ENCODE assay signal across 8 mouse cellular contexts in the genomic region with DNA sequence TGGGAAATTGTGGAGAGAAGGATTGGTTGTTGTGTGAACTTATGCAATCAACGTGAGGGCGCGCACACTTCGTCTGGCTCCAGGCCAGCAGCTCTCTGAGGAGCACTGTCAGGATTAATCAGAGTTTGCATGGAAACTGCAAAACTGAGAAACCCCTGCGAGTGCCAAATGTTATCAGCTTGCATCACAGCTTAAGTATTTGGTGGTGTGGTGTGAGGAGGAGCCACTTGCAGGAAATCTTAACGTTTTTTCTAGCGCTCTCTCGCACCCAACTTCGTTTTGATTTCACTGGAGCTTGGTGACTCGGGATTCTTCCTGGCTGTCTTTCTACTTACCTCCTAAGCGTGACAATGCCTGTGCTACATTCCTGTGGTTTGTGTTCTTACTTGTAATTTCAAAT.
DNase-seq lines count a peak whose midpoint lies in the region; ATAC-seq lines count a peak whose summit lies in the region.

No protein-coding gene starts in this region.

- no peaks in the 10 kb centered on the region for H3K9me3 ChIP-seq in forebrain, embryonic 14.5 days (replicated peaks; ENCODE audit: control insufficient read depth, low read length)
- no peaks in the 10 kb centered on the region for H3K9me3 ChIP-seq in forebrain, embryonic 11.5 days (ENCODE audit: control insufficient read depth, low read length)

- no peak overlapping the region for H3K9ac ChIP-seq in forebrain, embryonic 14.5 days (ENCODE audit: low read length)
- H3K9ac ChIP-seq in forebrain, embryonic 11.5 days (ENCODE audit: low read length): no peak overlapping the region

- H3K4me1 ChIP-seq in forebrain, embryonic 14.5 days (ENCODE audit: control insufficient read depth, insufficient read depth, low read length): no peaks in the 10 kb centered on the region
- H3K4me1 ChIP-seq in forebrain, embryonic 11.5 days (replicated peaks; ENCODE audit: control insufficient read depth, insufficient read depth, low read length): no peaks in the 10 kb centered on the region

- no peak overlapping the region for H3K4me2 ChIP-seq in forebrain, embryonic 14.5 days (ENCODE audit: low read length)
- no peak overlapping the region for H3K4me2 ChIP-seq in forebrain, embryonic 11.5 days (ENCODE audit: low read depth, low read length, severe bottlenecking)

- no peaks in the 10 kb centered on the region for H3K36me3 ChIP-seq in forebrain, embryonic 14.5 days (ENCODE audit: control insufficient read depth, insufficient read depth, low read length)
- H3K36me3 ChIP-seq in forebrain, embryonic 11.5 days (ENCODE audit: control insufficient read depth, insufficient read depth, low read length): no peaks in the 10 kb centered on the region

- no peak overlapping the region for H3K4me3 ChIP-seq in forebrain, embryonic 14.5 days (ENCODE audit: low read depth, low read length)
- H3K4me3 ChIP-seq in forebrain, embryonic 11.5 days (ENCODE audit: low read depth, low read length): no peak overlapping the region

- no peak overlapping the region for H3K27ac ChIP-seq in forebrain, embryonic 14.5 days (ENCODE audit: low read depth, low read length)
- H3K27ac ChIP-seq in forebrain, embryonic 11.5 days (ENCODE audit: low read depth, low read length): no peak overlapping the region

- peak; percentile 79 for DNase-seq in forebrain, embryonic 14.5 days (ENCODE audit: low spot score)
- no peak for DNase-seq in forebrain, embryonic 11.5 days (ENCODE audit: low spot score)
- peak; percentile 99 for DNase-seq in NIH3T3 (ENCODE audit: low read depth)
- DNase-seq in gastrocnemius, postnatal 4 days (ENCODE audit: low spot score in 2 of 2): peak; percentile 24 to 61
- peak; percentile 53 for DNase-seq in left cerebral cortex, postnatal 4 days
- DNase-seq in skeletal muscle tissue, adult 2 months (ENCODE audit: low read depth, low spot score): peak; percentile 69
- DNase-seq in yolk sac, embryonic 10.5 days (ENCODE audit: low spot score): no peak
- no peak for DNase-seq in kidney, adult 11 months

- intact Hi-C loops in left cerebral cortex, postnatal 4 days (cut with DNase I): no loop called here

- H3K27me3 ChIP-seq in forebrain, embryonic 14.5 days (replicated peaks; ENCODE audit: control insufficient read depth, insufficient read depth, low read length): no peaks in the 10 kb centered on the region
- no peaks in the 10 kb centered on the region for H3K27me3 ChIP-seq in forebrain, embryonic 11.5 days (ENCODE audit: control insufficient read depth, insufficient read depth, low read length)

- WGBS in forebrain, embryonic 14.5 days: 66% methylated on average over 11 of the region's 11 CpGs
- WGBS in forebrain, embryonic 11.5 days: 82% methylated on average over 11 of the region's 11 CpGs

- no peak for ATAC-seq in forebrain, embryonic 14.5 days
- no peak for ATAC-seq in forebrain, embryonic 11.5 days (replicated peaks; ENCODE audit: low FRiP score)

Comparison
In these comparisons a context has a peak if more than half of its experiments do, and no peak if none do; other contexts are left out.
1. DNase-seq: peak in forebrain, embryonic 14.5 days (single experiment), NIH3T3 (single experiment), gastrocnemius, postnatal 4 days (2 of 2), left cerebral cortex, postnatal 4 days (single experiment) and skeletal muscle tissue, adult 2 months (single experiment); none in forebrain, embryonic 11.5 days (single experiment), yolk sac, embryonic 10.5 days (single experiment) and kidney, adult 11 months (single experiment).